In the genomic region with DNA sequence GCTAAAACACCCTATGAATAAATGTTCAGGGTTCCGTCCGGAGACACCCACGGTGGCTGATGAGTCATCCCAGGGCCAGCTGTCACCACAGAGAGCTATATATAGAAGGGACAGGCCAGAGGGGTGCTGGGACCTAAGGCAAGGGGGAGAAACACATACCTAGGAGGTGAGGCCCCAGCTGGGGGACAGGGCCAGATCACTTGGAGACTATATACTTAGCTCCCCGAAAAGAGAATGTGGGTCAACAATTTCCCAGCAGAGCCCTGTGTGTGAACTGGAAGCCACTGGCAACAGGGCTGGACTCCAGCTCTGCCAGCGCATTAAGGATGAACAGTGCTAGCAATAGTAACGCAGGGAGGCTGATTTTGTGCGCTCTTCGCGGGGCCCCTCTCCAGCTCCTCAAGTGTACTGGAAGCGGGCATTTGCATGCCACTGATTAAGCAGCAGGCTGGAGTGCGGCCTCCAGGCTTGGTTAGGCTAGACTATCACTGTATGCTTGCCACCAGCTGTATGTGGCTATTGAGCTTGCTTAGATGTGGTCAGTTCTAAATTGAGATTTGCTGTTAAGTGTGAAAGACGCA, we compare ENCODE assay signal across 9 mouse cellular contexts.
DNase-seq lines count a peak whose midpoint lies in the region; ATAC-seq and TF ChIP-seq lines count a peak whose summit lies in the region.
"Had no signal": no experiment of that assay in that cellular context is flagged by ENCODE, and none has a peak within 500 bp of the region (broad histone marks: within the 10 kb centered on the region; RNA-seq: fewer than 3 reads in every experiment).

No protein-coding gene starts in this region.

- H3K36me3 ChIP-seq in heart, embryonic 15.5 days, result no peaks in the 10 kb centered on the region
- H3K36me3 ChIP-seq in forebrain, embryonic 15.5 days, result no peaks in the 10 kb centered on the region

- H3K4me3 ChIP-seq in cerebellum, adult 2 months (replicated peaks; ENCODE audit: insufficient read depth, low read depth, low read length), result no peak overlapping the region
- no peak overlapping the region for H3K4me3 ChIP-seq in heart, embryonic 15.5 days
- no peak overlapping the region for H3K4me3 ChIP-seq in forebrain, embryonic 15.5 days

- no peak for TF ChIP-seq CTCF in cerebellum, adult 2 months (IDR thresholded peaks at IDR 0.05; ENCODE audit: borderline replicate concordance, insufficient read depth, low read depth, low read length)

- DNase-seq in frontal cortex, postnatal 14 days (ENCODE audit: low spot score in 2 of 2), result no peak
- peak; percentile 14 to 20 for DNase-seq in B cell, adult 2 months
- DNase-seq in cerebellum, adult 2 months, result peak; percentile 63 to 72
- DNase-seq in layer of hippocampus, adult 9-10 months (ENCODE audit: low spot score), result no peak

- H3K9ac ChIP-seq in heart, embryonic 15.5 days, result no peak overlapping the region
- H3K9ac ChIP-seq in forebrain, embryonic 15.5 days (replicated peaks), result no peak overlapping the region
- H3K9ac ChIP-seq: liver, embryonic 14.5 days had no signal

- peak; percentile 81 for ATAC-seq in frontal cortex, adult (ENCODE audit: low TSS enrichment)
- ATAC-seq in heart, embryonic 15.5 days (replicated peaks; ENCODE audit: insufficient number of reproducible peaks, insufficient read depth, low FRiP score, low read depth), result peak; percentile 70; the same call in 1 of the 2 replicates
- ATAC-seq in megakaryocyte, adult 5-6 weeks (ENCODE audit: poor library complexity, severe bottlenecking), result peak; percentile 49; the same call in 1 of the 2 replicates
- no peak for ATAC-seq in forebrain, embryonic 15.5 days (replicated peaks)

- peak overlapping the region; percentile 23; the same call in 1 of the 2 replicates for H3K4me2 ChIP-seq in heart, embryonic 15.5 days
- no peak overlapping the region for H3K4me2 ChIP-seq in forebrain, embryonic 15.5 days (replicated peaks)

- no peaks in the 10 kb centered on the region for H3K9me3 ChIP-seq in heart, embryonic 15.5 days (replicated peaks)
- H3K9me3 ChIP-seq in forebrain, embryonic 15.5 days, result no peaks in the 10 kb centered on the region

- no peaks in the 10 kb centered on the region for H3K27me3 ChIP-seq in cerebellum, adult 2 months (ENCODE audit: control insufficient read depth, insufficient read depth, low read length)
- H3K27me3 ChIP-seq in heart, embryonic 15.5 days, result no peaks in the 10 kb centered on the region
- H3K27me3 ChIP-seq in forebrain, embryonic 15.5 days, result no peaks in the 10 kb centered on the region

- TF ChIP-seq POLR2A in cerebellum, adult 2 months (IDR thresholded peaks at IDR 0.05; ENCODE audit: borderline replicate concordance, insufficient read depth, low read length), result no peak

- H3K4me1 ChIP-seq in cerebellum, adult 2 months (ENCODE audit: control insufficient read depth, insufficient read depth, low read length), result peaks cover 14% of the 10 kb centered on the region
- H3K4me1 ChIP-seq in heart, embryonic 15.5 days (replicated peaks), result peaks cover 28% of the 10 kb centered on the region
- peaks cover 8% of the 10 kb centered on the region for H3K4me1 ChIP-seq in forebrain, embryonic 15.5 days

- no peak overlapping the region for H3K27ac ChIP-seq in cerebellum, adult 2 months (ENCODE audit: insufficient read depth, low read length)
- peak overlapping the region; percentile 84 for H3K27ac ChIP-seq in heart, embryonic 15.5 days
- no peak overlapping the region for H3K27ac ChIP-seq in forebrain, embryonic 15.5 days (replicated peaks)
- H3K27ac ChIP-seq: liver, embryonic 14.5 days had no signal

- WGBS in cerebellum, adult 2 months, result 27% methylated on average over 12 of the region's 12 CpGs
- 39% methylated on average over 12 of the region's 12 CpGs for WGBS in heart, embryonic 15.5 days
- 53% methylated on average over 12 of the region's 12 CpGs for WGBS in forebrain, embryonic 15.5 days

Comparison
In these comparisons a context has a peak if more than half of its experiments do, and no peak if none do; other contexts are left out.
1. DNase-seq: peak in B cell, adult 2 months (2 of 2) and cerebellum, adult 2 months (2 of 2); none in frontal cortex, postnatal 14 days (0 of 2) and layer of hippocampus, adult 9-10 months (single experiment).